Mouse (Mus musculus) lung, postnatal 0 days (tissue): ENCODE results near the gene Uvrag.

ENCODE experiments used
- CTCF ChIP-seq: IDR thresholded peaks from 2 replicates; pipeline ENCODE4 v1.5.1; 2016; ENCODE audit warnings: antibody characterized with exemption, mild to moderate bottlenecking
- EP300 ChIP-seq: IDR thresholded peaks from 2 replicates; pipeline ENCODE4 v1.6.1; 2016; ENCODE audit warnings: antibody characterized with exemption, mild to moderate bottlenecking, control low read depth

- TF ChIP-seq CTCF (no peak), EP300 (no peak)
Observed at GRCm38 (mm10) chr7:98835519-98836441, 305.2 kb downstream of the Uvrag start.
